Mouse (Mus musculus): ENCODE results near the gene Slco2a1.
"Not testable (repeated sequence)": the region's sequence is repeated elsewhere in the genome, so short reads cannot be mapped to it uniquely, and the experiment has no call there.

Slco2a1 gene

GRCm38 (mm10) chr9:103082246-103082975 lies 93.9 kb downstream of the Slco2a1 start:
- in situ Hi-C loops (cut with MboI, MseI): loop anchor here (10.0 to 25.0 kb wide), 2 partner anchors 202 to 205 kb away; no protein-coding TSS in a partner anchor

- in situ Hi-C loops (cut with MboI, MseI): loop anchor here (10.0 to 25.0 kb wide), 2 partner anchors 201 to 204 kb away; no protein-coding TSS in a partner anchor
Observed at GRCm38 (mm10) chr9:103083405-103083804, 94.9 kb downstream of the Slco2a1 start.

- in situ Hi-C loops (cut with MboI, MseI): loop anchor here (10.0 to 25.0 kb wide), 2 partner anchors 198 to 201 kb away; no protein-coding TSS in a partner anchor
Observed at GRCm38 (mm10) chr9:103086736-103087135, 98.2 kb downstream of the Slco2a1 start.

GRCm38 (mm10) chr9:103087301-103087700 lies 98.8 kb downstream of the Slco2a1 start:
- in situ Hi-C loops (cut with MboI, MseI): loop anchor here (10.0 to 25.0 kb wide), 2 partner anchors 198 to 200 kb away; no protein-coding TSS in a partner anchor

- in situ Hi-C loops (cut with MboI, MseI): loop anchor here (10.0 to 25.0 kb wide), 2 partner anchors 196 to 199 kb away; no protein-coding TSS in a partner anchor
Observed at GRCm38 (mm10) chr9:103088661-103089060, 100.1 kb downstream of the Slco2a1 start.

- in situ Hi-C loops (cut with MboI, MseI): loop anchor here (5.0 to 25.0 kb wide), 2 partner anchors 92 to 197 kb away; no protein-coding TSS in a partner anchor
Observed at GRCm38 (mm10) chr9:103090116-103090875, 101.8 kb downstream of the Slco2a1 start.

- in situ Hi-C loops (cut with MboI, MseI): loop anchor here (5.0 to 25.0 kb wide), 2 partner anchors 91 to 196 kb away; no protein-coding TSS in a partner anchor
Observed at GRCm38 (mm10) chr9:103091039-103091883, 102.7 kb downstream of the Slco2a1 start.

GRCm38 (mm10) chr9:103092248-103092647 lies 103.7 kb downstream of the Slco2a1 start:
- in situ Hi-C loops (cut with MboI, MseI): loop anchor here (5.0 to 25.0 kb wide), 2 partner anchors 90 to 195 kb away; no protein-coding TSS in a partner anchor

GRCm38 (mm10) chr9:103093681-103094080 lies 105.2 kb downstream of the Slco2a1 start:
- in situ Hi-C loops (cut with MboI, MseI): loop anchor here (5.0 to 25.0 kb wide), 2 partner anchors 89 to 194 kb away; no protein-coding TSS in a partner anchor

- in situ Hi-C loops (cut with MboI, MseI): not testable (repeated sequence)
Observed at GRCm38 (mm10) chr9:103108341-103108798, 119.9 kb downstream of the Slco2a1 start.

GRCm38 (mm10) chr9:103108943-103109670 lies 120.6 kb downstream of the Slco2a1 start:
- in situ Hi-C loops (cut with MboI, MseI): no loop called here

- in situ Hi-C loops (cut with MboI, MseI): loop anchor here in 1 of 2 experiments (5.0 kb wide), 1 partner anchor 92 kb away; the partner anchor contains the start of gene Srprb
Observed at GRCm38 (mm10) chr9:103109911-103110310, 121.4 kb downstream of the Slco2a1 start.

GRCm38 (mm10) chr9:103110727-103111501 lies 122.4 kb downstream of the Slco2a1 start:
- in situ Hi-C loops (cut with MboI, MseI): loop anchor here in 1 of 2 experiments (5.0 kb wide), 1 partner anchor 91 kb away; the partner anchor contains the start of gene Srprb

- in situ Hi-C loops (cut with MboI, MseI): loop anchor here in 1 of 2 experiments (5.0 kb wide), 1 partner anchor 90 kb away; the partner anchor contains the start of gene Srprb
Observed at GRCm38 (mm10) chr9:103111621-103112470, 123.3 kb downstream of the Slco2a1 start, which contains the start of gene Rab6b. Rab6b (plus strand) TSS chr9:103111787.

- in situ Hi-C loops (cut with MboI, MseI): loop anchor here in 1 of 2 experiments (5.0 kb wide), 1 partner anchor 90 kb away; the partner anchor contains the start of gene Srprb
Observed at GRCm38 (mm10) chr9:103112471-103113271, 124.2 kb downstream of the Slco2a1 start.

- in situ Hi-C loops (cut with MboI, MseI): loop anchor here in 1 of 2 experiments (5.0 kb wide), 1 partner anchor 89 kb away; the partner anchor contains the start of gene Srprb
Observed at GRCm38 (mm10) chr9:103113351-103113750, 124.8 kb downstream of the Slco2a1 start.

- in situ Hi-C loops (cut with MboI, MseI): loop anchor here in 1 of 2 experiments (5.0 kb wide), 1 partner anchor 88 kb away; the partner anchor contains the start of gene Srprb
Observed at GRCm38 (mm10) chr9:103114326-103114725, 125.8 kb downstream of the Slco2a1 start.

Data from T-helper 17 cell (primary cell).